Mouse (Mus musculus) liver, embryonic 14.5 days (tissue): ENCODE measurements around the gene Amy2a2. TPM values are rescaled to one million over a fixed set of nuclear protein-coding genes. Genes with fewer than 3 reads are reported as not detected.
"Not testable (repeated sequence)": the region's sequence is repeated elsewhere in the genome, so short reads cannot be mapped to it uniquely, and the experiment has no call there.

Source experiments
- ATAC-seq: fragments of 200-750 bp; cut with Nextera tagmentation; 2 replicates; pipeline ENCODE4 v1.8.0; 2017; ENCODE audit warnings: moderate number of reproducible peaks, mild to moderate bottlenecking, moderate library complexity; ENCODE audit not compliant: insufficient read depth
- DNase-seq, 3 experiments: peaks; one replicate each; pipeline ENCODE4 v3.0.0-alpha.2; 2012 to 2013; ENCODE audit warnings: low read depth in 3 of 3, low spot score in 3 of 3
- H3K27ac ChIP-seq: fragments of 300-500 bp; sonication (generic); 2 replicates; pipeline ENCODE4 v1.5.1; 2014; ENCODE audit warnings: moderate library complexity, mild to moderate bottlenecking, control low read depth, inconsistent platforms
- H3K27me3 ChIP-seq: fragments of 300-500 bp; sonication (generic); 2 replicates; pipeline ENCODE4 v1.6.1; 2014; ENCODE audit warnings: mild to moderate bottlenecking, low read length, moderate library complexity; ENCODE audit not compliant: control insufficient read depth, insufficient read depth
- H3K36me3 ChIP-seq: fragments of 300-500 bp; sonication (generic); replicated peaks from 2 replicates; pipeline ENCODE4 v1.6.1; 2014; ENCODE audit warnings: low read depth; ENCODE audit not compliant: control insufficient read depth, insufficient read depth
- H3K4me1 ChIP-seq, 2 experiments: fragments of 200-500 bp in 1 of 2; fragments of 300-500 bp in 1 of 2; sonication (generic) in 1 of 2; replicated peaks; 2 replicates each; pipeline ENCODE4 v1.6.1; 2012 to 2014; ENCODE audit warnings: antibody characterized with exemption in 1 of 2, inconsistent platforms in 1 of 2, low read length in 1 of 2; ENCODE audit not compliant: control insufficient read depth in 2 of 2, insufficient read depth in 2 of 2
- H3K4me2 ChIP-seq: fragments of 300-500 bp; sonication (generic); 2 replicates; pipeline ENCODE4 v1.6.1; 2014; ENCODE audit warnings: low read depth, mild to moderate bottlenecking, control low read depth, moderate library complexity
- H3K4me3 ChIP-seq, 2 experiments: fragments of 200-500 bp in 1 of 2; fragments of 300-500 bp in 1 of 2; sonication (generic) in 1 of 2; 2 replicates each; pipeline ENCODE4 v1.5.1; 2012 to 2014; ENCODE audit warnings: low read depth in 2 of 2, low read length in 2 of 2, mild to moderate bottlenecking in 2 of 2, control low read depth in 1 of 2, inconsistent platforms in 1 of 2, moderate library complexity in 1 of 2; ENCODE audit not compliant: insufficient read depth in 1 of 2
- H3K9ac ChIP-seq: fragments of 300-500 bp; sonication (generic); replicated peaks from 2 replicates; pipeline ENCODE4 v1.6.1; 2014; ENCODE audit warnings: mild to moderate bottlenecking, control low read depth, moderate library complexity
- H3K9me3 ChIP-seq: fragments of 300-500 bp; sonication (generic); 2 replicates; pipeline ENCODE4 v1.6.1; 2016; ENCODE audit warnings: low read length, mixed read lengths; ENCODE audit not compliant: control insufficient read depth
- WGBS: fragments of 180-500 bp; shearing (Covaris S2); extraction: QIAGEN DNeasy Blood & Tissue Kit; methylation state at CpG from one replicate; pipeline ENCODE4 v1.1.7; 2014; ENCODE audit not compliant: insufficient replicate concordance; 5-methylcytosine and 5-hydroxymethylcytosine counted together
- polyA plus RNA-seq, 2 experiments: library from polyadenylated mRNA; depleted of rRNA in 1 of 2; stranded (reverse) in 1 of 2; unstranded in 1 of 2; fragments of >200 nt; fragmentation: Nextera tagmentation in 1 of 2; extraction: Ambion mirVana in 1 of 2; gene quantifications; 2 replicates each; pipeline versions ENCODE4 v1.2.1 to v1.2.3; 2012 to 2014

Gene Amy2a2
- polyA plus RNA-seq (2012; rRNA removed) (0.02 and 0.04 TPM in 2 replicates), polyA plus RNA-seq (2014; fragmentation: Nextera tagmentation; extraction: Ambion mirVana) (0.06 TPM in 1 of 2 replicates, not detected in the other)

GRCm38 (mm10) chr3:113356558-113356957 lies at the start of gene Amy2a2:
TSS of gene Amy2a2 (minus strand) at chr3:113356658.
- not testable (repeated sequence) for DNase-seq, H3K27me3 ChIP-seq, H3K4me3 ChIP-seq, H3K9me3 ChIP-seq, H3K27ac ChIP-seq, H3K4me1 ChIP-seq, H3K9ac ChIP-seq, ATAC-seq, H3K36me3 ChIP-seq, H3K4me2 ChIP-seq
- WGBS: no CpG with 5 or more reads among the region's 4 CpGs

GRCm38 (mm10) chr3:113345484-113345883 lies 11.0 kb downstream of the Amy2a2 start:
- H3K9me3 ChIP-seq, H3K4me3 ChIP-seq, H3K9ac ChIP-seq, H3K27me3 ChIP-seq, H3K36me3 ChIP-seq, H3K27ac ChIP-seq, H3K4me2 ChIP-seq, ATAC-seq, H3K4me1 ChIP-seq, DNase-seq: not testable (repeated sequence)

GRCm38 (mm10) chr3:113323952-113324351 lies 32.5 kb downstream of the Amy2a2 start, which contains the start of gene Amy2a3:
TSS of gene Amy2a3 (minus strand) at chr3:113324052.
- H3K27me3 ChIP-seq, H3K4me1 ChIP-seq, H3K36me3 ChIP-seq, H3K4me3 ChIP-seq, ATAC-seq, H3K4me2 ChIP-seq, DNase-seq, H3K27ac ChIP-seq, H3K9ac ChIP-seq, H3K9me3 ChIP-seq: not testable (repeated sequence)
- no CpG with 5 or more reads among the region's 4 CpGs for WGBS

- DNase-seq, H3K9ac ChIP-seq, H3K27ac ChIP-seq, H3K4me2 ChIP-seq, H3K4me1 ChIP-seq, H3K27me3 ChIP-seq, ATAC-seq, H3K36me3 ChIP-seq, H3K4me3 ChIP-seq, H3K9me3 ChIP-seq: not testable (repeated sequence)
- WGBS: no CpG with 5 or more reads among the region's 3 CpGs
These were observed 43.5 kb downstream of the Amy2a2 start for GRCm38 (mm10) chr3:113312937-113313336.

Other genes with a start within 250 kb of the Amy2a2 start
- gene Amy2a5, start 97.8 kb downstream of the Amy2a2 start, polyA plus RNA-seq (2012; rRNA removed): not detected in 2 replicates
- 0.10 and 0.60 TPM in 2 replicates for gene Amy2a5, start 97.8 kb downstream of the Amy2a2 start, polyA plus RNA-seq (2014; fragmentation: Nextera tagmentation; extraction: Ambion mirVana)
- 0.02 and 0.04 TPM in 2 replicates for gene Amy2a4, start 65.2 kb downstream of the Amy2a2 start, polyA plus RNA-seq (2012; rRNA removed)
- 0.06 TPM in 1 of 2 replicates, not detected in the other for gene Amy2a4, start 65.2 kb downstream of the Amy2a2 start, polyA plus RNA-seq (2014; fragmentation: Nextera tagmentation; extraction: Ambion mirVana)
- 0.02 and 0.04 TPM in 2 replicates for gene Amy2a3, start 32.6 kb downstream of the Amy2a2 start, polyA plus RNA-seq (2012; rRNA removed)
- 0.06 TPM in 1 of 2 replicates, not detected in the other for gene Amy2a3, start 32.6 kb downstream of the Amy2a2 start, polyA plus RNA-seq (2014; fragmentation: Nextera tagmentation; extraction: Ambion mirVana)
- gene Amy2a1, start 175.8 kb upstream of the Amy2a2 start, polyA plus RNA-seq (2012; rRNA removed): 0.10 and 0.12 TPM in 2 replicates
- gene Amy2a1, start 175.8 kb upstream of the Amy2a2 start, polyA plus RNA-seq (2014; fragmentation: Nextera tagmentation; extraction: Ambion mirVana): 0.67 TPM in 1 of 2 replicates, not detected in the other